Mouse (Mus musculus) hindbrain, embryonic 11.5 days (tissue): ENCODE data around the gene Ift22. TPM values are rescaled to one million over a fixed set of nuclear protein-coding genes. Genes with fewer than 3 reads are reported as not detected.
"Not testable (repeated sequence)": the region's sequence is repeated elsewhere in the genome, so short reads cannot be mapped to it uniquely, and the experiment has no call there.

ENCODE experiments used
- ATAC-seq: fragments of 200-750 bp; cut with Nextera tagmentation; 2 replicates; pipeline ENCODE4 v1.8.0; 2017; ENCODE audit warnings: mild to moderate bottlenecking, moderate TSS enrichment, moderate library complexity; ENCODE audit not compliant: low FRiP score
- DNase-seq: peaks from one replicate; pipeline ENCODE4 v3.0.0-alpha.2; 2015; ENCODE audit warnings: low spot score
- H3K27ac ChIP-seq: fragments of 300-500 bp; sonication (generic); 2 replicates; pipeline ENCODE4 v1.5.1; 2014; ENCODE audit warnings: mild to moderate bottlenecking, low read depth, low read length
- H3K27me3 ChIP-seq: fragments of 300-500 bp; sonication (generic); 2 replicates; pipeline ENCODE4 v1.6.1; 2014; ENCODE audit warnings: mild to moderate bottlenecking, low read length, moderate library complexity, mixed read lengths; ENCODE audit not compliant: control insufficient read depth, insufficient read depth
- H3K36me3 ChIP-seq: fragments of 300-500 bp; sonication (generic); 2 replicates; pipeline ENCODE4 v1.6.1; 2014; ENCODE audit warnings: mild to moderate bottlenecking, low read length, moderate library complexity, mixed read lengths; ENCODE audit not compliant: control insufficient read depth, insufficient read depth
- H3K4me1 ChIP-seq: fragments of 300-500 bp; sonication (generic); replicated peaks from 2 replicates; pipeline ENCODE4 v1.6.1; 2014; ENCODE audit warnings: low read length, mixed read lengths; ENCODE audit not compliant: control insufficient read depth, insufficient read depth
- H3K4me2 ChIP-seq: fragments of 300-500 bp; sonication (generic); replicated peaks from 2 replicates; pipeline ENCODE4 v1.6.1; 2014; ENCODE audit warnings: mild to moderate bottlenecking, low read depth, low read length
- H3K4me3 ChIP-seq: fragments of 300-500 bp; sonication (generic); 2 replicates; pipeline ENCODE4 v1.5.1; 2014; ENCODE audit warnings: low read depth, low read length
- H3K9ac ChIP-seq: fragments of 300-500 bp; sonication (generic); 2 replicates; pipeline ENCODE4 v1.6.1; 2014; ENCODE audit warnings: low read depth, low read length
- H3K9me3 ChIP-seq: fragments of 300-500 bp; sonication (generic); 2 replicates; pipeline ENCODE4 v1.6.1; 2016; ENCODE audit warnings: low read length; ENCODE audit not compliant: control insufficient read depth
- WGBS: fragments of 180-500 bp; shearing (Covaris S2); extraction: QIAGEN DNeasy Blood & Tissue Kit; methylation state at CpG from one replicate; pipeline ENCODE4 v1.1.7; 2014; 5-methylcytosine and 5-hydroxymethylcytosine counted together
- polyA plus RNA-seq: library from polyadenylated mRNA; unstranded; fragments of >200 nt; fragmentation: Nextera tagmentation; extraction: Ambion mirVana; gene quantifications from 2 replicates; pipeline ENCODE4 v1.2.1, GENCODE M21; 2014

Ift22 gene
- polyA plus RNA-seq, 1 experiment from 2014 or later = 119 TPM

DNA sequence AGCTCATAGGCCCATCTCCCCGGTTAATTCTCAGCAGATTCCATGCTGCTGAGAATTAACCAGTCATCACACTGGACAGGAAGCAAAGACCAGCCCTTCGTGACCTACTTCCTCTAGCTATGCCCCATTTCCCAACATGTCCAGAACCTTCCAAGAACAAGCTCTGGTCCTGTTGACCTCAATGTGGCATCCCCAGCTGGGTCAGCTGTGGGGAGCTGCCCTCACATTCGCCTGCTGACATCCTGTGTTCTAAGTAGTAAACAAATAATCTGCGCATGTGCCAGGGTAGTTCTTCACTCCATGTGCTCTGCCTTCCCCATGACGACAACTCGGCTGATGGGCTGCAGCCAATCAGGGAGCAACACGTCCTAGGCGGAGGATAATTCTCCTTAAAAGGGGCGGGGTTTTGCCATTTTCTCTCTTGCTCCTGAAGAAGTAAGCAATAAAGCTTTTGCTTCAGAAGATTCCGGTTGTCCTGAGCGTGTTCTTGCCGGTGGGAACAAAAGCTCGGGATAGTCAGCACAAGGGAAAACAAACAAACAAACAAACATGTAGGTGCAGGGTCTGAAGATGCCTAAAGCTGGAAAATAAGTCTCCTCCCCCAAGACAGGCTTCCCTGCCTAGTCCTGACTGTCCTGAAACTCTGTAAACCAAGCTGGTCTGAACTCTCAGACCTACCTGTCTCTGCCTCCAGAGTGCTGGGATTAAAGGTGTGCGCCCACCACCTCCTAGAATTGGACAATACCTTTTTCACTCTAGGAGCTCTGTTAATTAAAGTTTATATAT, 41.8 kb downstream of the Ift22 start:
- ATAC-seq, H3K27me3 ChIP-seq, H3K9ac ChIP-seq, H3K4me1 ChIP-seq, H3K4me2 ChIP-seq, H3K9me3 ChIP-seq, H3K36me3 ChIP-seq, H3K27ac ChIP-seq, H3K4me3 ChIP-seq, DNase-seq: not testable (repeated sequence)
- WGBS = 87% methylated on average over 14 of the region's 14 CpGs

DNA sequence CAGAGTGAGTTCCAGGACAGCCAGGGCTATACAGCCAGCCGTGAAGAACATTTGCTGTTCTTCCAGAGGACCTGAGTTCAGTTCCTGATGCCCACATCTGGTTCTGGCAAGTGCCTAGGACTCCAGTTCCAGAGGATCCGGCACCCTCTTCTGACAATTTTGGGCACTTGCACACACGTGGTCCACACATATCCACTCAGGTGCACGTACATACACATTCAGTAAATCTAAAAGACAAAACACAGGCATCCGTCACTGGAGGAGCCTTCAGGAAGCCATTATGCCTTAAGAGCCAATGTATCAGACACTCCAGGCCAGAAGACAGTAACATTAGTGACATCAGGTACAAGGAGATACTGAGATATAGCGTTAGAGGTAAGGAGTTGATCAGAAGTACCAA, 42.6 kb downstream of the Ift22 start:
- no peak overlapping the region for H3K4me2 ChIP-seq
- H3K9me3 ChIP-seq = no peaks in the 10 kb centered on the region
- 88% methylated on average over 6 of the region's 6 CpGs for WGBS
- DNase-seq (no peak), ATAC-seq (no peak)
- no peak overlapping the region for H3K4me3 ChIP-seq
- no peaks in the 10 kb centered on the region for H3K27me3 ChIP-seq
- no peaks in the 10 kb centered on the region for H3K36me3 ChIP-seq
- H3K27ac ChIP-seq = no peak overlapping the region
- H3K4me1 ChIP-seq = peaks cover 2% of the 10 kb centered on the region; the same call in 1 of the 2 replicates
- H3K9ac ChIP-seq = no peak overlapping the region

DNA sequence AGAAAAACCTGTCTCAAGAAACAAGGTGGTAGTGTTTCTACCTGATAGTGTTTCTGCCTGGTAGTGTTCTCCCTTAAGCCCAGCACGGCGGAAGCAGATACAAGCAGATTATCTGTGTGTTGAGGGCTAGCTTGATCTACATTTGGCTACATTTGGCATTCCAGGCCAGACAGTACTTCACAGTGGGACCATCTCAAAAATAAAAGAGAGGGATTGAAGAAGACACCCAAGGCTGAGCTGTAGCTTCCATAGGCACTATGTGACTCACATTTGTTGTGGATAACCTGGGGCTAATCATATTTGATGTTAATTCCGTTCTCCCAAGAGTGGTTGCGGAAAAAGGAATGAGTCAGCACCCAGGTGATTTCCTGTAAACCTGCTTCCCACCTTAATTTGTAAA, 44.2 kb downstream of the Ift22 start:
- Histone ChIP-seq H3K27ac (no peak overlapping the region), H3K9ac (no peak overlapping the region), H3K4me1 (peaks cover 2% of the 10 kb centered on the region; the same call in 1 of the 2 replicates), H3K9me3 (no peaks in the 10 kb centered on the region), H3K4me3 (no peak overlapping the region), H3K27me3 (no peaks in the 10 kb centered on the region), H3K4me2 (no peak overlapping the region), H3K36me3 (0 out of 2 replicates have a peak, but pooled peaks cover 2% of the 10 kb centered on the region)
- no peak for ATAC-seq
- no peak for DNase-seq
- WGBS = 76% methylated on average over 4 of the region's 4 CpGs

DNA sequence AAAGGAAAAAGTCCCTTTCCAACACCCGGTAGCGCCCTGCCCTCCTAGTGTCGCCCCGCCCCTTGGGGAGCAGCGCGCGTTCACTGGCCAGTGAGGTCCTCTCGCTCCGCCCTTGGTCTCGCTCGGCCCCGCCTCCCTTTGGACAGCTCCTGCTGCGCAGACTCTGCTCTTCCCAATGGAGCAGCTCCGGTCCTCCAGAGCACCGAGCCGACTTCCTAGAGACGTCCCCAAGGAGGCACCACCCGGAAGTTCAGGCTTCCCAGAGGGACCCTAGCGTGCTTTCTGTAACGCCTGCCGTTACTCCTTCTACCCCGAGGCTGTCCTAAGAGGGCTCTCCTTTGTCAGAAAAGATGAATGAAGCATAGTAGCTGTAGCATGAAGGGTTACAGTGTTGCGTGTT, 45.1 kb downstream of the Ift22 start, which contains the start of gene Fis1:
Gene Fis1, plus strand, starts transcription at position 261 of the 400 bp plus-strand sequence.
- peak within 1 kb of the TSS; percentile 72 for H3K4me2 ChIP-seq
- H3K4me3 ChIP-seq = peak within 1 kb of the TSS; percentile 65
- H3K27me3 ChIP-seq = no peaks in the 10 kb centered on the region
- H3K36me3 ChIP-seq = 0 out of 2 replicates have a peak, but pooled peaks cover 2% of the 10 kb centered on the region
- ATAC-seq (peak; percentile 98), DNase-seq (peak; percentile 99)
- H3K27ac ChIP-seq = peak within 1 kb of the TSS; percentile 54; the same call in 1 of the 2 replicates
- under 1% methylated on average over 23 of the region's 23 CpGs for WGBS
- H3K4me1 ChIP-seq = peaks cover 2% of the 10 kb centered on the region; the same call in 1 of the 2 replicates
- no peaks in the 10 kb centered on the region for H3K9me3 ChIP-seq
- H3K9ac ChIP-seq = peak within 1 kb of the TSS; percentile 80

DNA sequence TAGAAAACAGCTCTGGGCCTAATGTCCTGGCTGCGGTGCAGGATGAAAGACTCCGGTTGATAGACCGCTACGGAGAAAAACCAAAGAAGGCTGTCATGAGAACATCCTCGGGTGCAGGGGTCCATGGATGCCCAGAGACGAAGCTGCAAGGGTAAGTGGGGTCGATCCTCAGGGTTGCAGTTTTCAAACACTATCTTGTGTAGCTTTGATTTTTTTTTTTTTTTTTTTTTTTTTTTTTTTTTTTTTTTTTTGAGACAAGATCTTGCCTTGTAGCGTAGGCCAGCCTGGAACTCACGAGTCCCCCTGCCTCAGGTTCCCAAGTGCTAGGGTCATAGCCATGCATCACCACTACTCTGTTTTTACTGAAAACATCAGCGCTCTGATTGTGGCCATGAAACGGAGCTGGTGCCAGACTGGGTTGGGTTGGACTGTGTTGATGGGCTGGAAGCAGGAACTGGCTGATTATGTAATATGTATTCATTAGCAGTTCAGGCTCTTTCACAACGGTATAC, 45.5 kb downstream of the Ift22 start:
- peak overlapping the region; percentile 72 for H3K4me2 ChIP-seq
- H3K9ac ChIP-seq = peak overlapping the region; percentile 80
- H3K27me3 ChIP-seq = no peaks in the 10 kb centered on the region
- peak overlapping the region; percentile 65 for H3K4me3 ChIP-seq
- H3K4me1 ChIP-seq = peaks cover 2% of the 10 kb centered on the region; the same call in 1 of the 2 replicates
- H3K27ac ChIP-seq = peak overlapping the region; percentile 54; the same call in 1 of the 2 replicates
- no peak for ATAC-seq
- 5% methylated on average over 12 of the region's 12 CpGs for WGBS
- no peak for DNase-seq
- H3K9me3 ChIP-seq = no peaks in the 10 kb centered on the region
- H3K36me3 ChIP-seq = 0 out of 2 replicates have a peak, but pooled peaks cover 2% of the 10 kb centered on the region

DNA sequence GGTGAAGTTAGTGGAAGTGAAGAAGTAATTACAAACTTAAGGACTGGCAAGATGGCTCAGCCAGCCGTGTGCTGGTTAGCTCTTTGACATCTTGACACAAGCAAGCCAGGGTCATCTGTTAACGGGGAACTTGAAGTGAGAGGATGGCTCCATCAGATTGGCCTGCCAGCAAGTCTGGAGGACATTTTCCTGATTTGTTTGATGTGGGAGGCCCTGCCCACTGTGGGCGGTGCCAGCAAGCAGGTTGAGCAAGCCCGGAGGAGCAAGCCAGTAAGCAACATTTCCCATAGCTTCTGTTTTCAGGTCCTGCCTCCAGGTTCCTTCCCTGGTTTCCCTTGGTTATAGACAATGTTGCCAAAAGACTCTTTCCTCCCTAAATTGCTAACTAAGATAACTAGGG, 47.7 kb downstream of the Ift22 start:
- ATAC-seq (no peak), DNase-seq (no peak)
- Histone ChIP-seq H3K4me2 (no peak overlapping the region), H3K27ac (no peak overlapping the region), H3K36me3 (0 out of 2 replicates have a peak, but pooled peaks cover 2% of the 10 kb centered on the region), H3K9ac (no peak overlapping the region), H3K4me1 (peaks cover 2% of the 10 kb centered on the region; the same call in 1 of the 2 replicates), H3K9me3 (no peaks in the 10 kb centered on the region), H3K4me3 (no peak overlapping the region), H3K27me3 (no peaks in the 10 kb centered on the region)
- WGBS = 88% methylated on average over 4 of the region's 4 CpGs

DNA sequence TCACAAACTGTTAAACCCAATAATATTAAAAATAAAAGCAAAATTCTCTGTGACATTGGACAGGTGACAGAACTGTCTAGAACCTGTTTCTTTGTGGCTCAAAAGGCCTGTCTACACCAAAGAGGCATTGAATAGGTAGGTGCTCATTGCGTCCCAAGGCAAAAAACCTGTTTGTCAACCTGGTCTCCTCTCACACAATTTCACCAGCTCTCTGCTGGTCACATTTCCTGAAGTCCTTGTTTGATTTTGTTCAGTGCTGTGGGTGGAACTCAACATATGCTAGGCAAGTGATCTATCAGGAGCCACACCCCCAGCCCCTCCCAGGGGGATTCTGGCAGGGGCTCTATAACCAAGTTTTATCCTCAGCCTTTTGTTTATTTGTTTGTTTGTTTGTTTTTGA, 49.3 kb downstream of the Ift22 start:
- no peaks in the 10 kb centered on the region for H3K9me3 ChIP-seq
- H3K4me3 ChIP-seq = no peak overlapping the region
- no peaks in the 10 kb centered on the region for H3K27me3 ChIP-seq
- no peak overlapping the region for H3K4me2 ChIP-seq
- 96% methylated on average over 1 of the region's 1 CpGs for WGBS
- ATAC-seq = no peak
- H3K27ac ChIP-seq = no peak overlapping the region
- H3K9ac ChIP-seq = no peak overlapping the region
- peaks cover 2% of the 10 kb centered on the region; the same call in 1 of the 2 replicates for H3K4me1 ChIP-seq
- DNase-seq = no peak
- 0 out of 2 replicates have a peak, but pooled peaks cover 2% of the 10 kb centered on the region for H3K36me3 ChIP-seq

DNA sequence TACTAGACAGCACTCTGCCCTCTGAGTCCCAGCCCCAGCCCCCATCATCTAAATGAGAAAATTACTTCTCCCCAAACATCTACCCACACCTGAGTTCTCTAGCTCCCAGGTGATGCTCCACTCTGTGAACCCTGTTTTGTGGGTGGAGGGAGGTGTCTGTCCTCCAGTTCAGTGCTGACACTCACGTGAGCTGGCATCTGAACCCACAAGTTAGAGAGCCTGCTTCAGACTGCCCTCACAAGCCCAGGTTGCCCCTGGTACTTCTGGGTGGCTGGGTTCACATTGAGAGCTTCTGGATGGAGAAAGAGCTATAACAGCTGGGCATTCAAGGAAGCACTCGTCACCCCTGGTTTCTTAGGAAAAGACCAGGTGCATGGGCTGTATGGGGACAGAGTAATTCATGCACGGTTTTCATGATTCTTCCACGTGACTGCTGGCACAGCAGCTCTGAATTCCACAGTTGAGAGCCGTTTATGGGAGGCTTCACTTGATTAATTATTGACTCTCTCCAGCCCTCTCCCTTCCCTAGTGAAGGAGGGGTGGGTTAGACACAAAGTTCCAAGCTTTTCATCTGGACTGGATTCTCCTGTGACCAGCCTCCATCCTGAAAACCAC, 51.1 kb downstream of the Ift22 start:
- 72% methylated on average over 5 of the region's 5 CpGs for WGBS
- 0 out of 2 replicates have a peak, but pooled peaks cover 2% of the 10 kb centered on the region for H3K36me3 ChIP-seq

More for the DNA sequence above, 51.1 kb downstream of the Ift22 start:
- Histone ChIP-seq H3K4me3 (no peak overlapping the region), H3K27ac (no peak overlapping the region), H3K4me2 (no peak overlapping the region), H3K4me1 (peaks cover 9% of the 10 kb centered on the region), H3K9me3 (no peaks in the 10 kb centered on the region), H3K9ac (no peak overlapping the region), H3K27me3 (no peaks in the 10 kb centered on the region)
- ATAC-seq (no peak), DNase-seq (no peak)
